Mouse (Mus musculus): Measurements from ENCODE around the gene Osbpl9. TPM values are rescaled to one million over a fixed set of nuclear protein-coding genes. Genes with fewer than 3 reads are reported as not detected.

The Osbpl9 gene
- total and polyA plus RNA-seq, 2 experiments from 2014 or later = 56.9 to 74.9 TPM

DNA sequence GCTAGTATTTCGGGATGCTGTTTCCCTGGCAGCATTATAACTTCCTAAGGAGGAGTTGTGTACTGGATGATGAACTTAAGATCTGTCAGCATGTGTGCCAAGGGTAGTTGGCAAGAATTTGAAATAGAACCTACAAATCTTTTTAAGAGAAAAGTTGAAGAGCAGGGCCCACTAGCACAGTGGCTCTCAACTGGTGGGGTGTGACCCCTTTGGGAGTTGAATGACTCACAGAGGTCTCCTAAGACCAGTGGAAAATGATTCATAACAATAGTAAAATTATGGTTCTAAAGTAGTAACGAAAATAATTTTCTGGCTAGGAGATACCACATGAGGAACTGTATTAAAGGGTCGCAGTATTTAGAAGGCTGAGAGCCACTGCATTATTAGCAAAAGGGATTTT lies 67.1 kb downstream of the Osbpl9 start:
- Histone ChIP-seq H3K27ac (ENCODE audit: low read depth, low read length) (no peak overlapping the region), H3K4me2 (ENCODE audit: low read depth, low read length, poor library complexity, severe bottlenecking) (no peak overlapping the region), H3K4me1 (ENCODE audit: insufficient read depth, low read length) (no peaks in the 10 kb centered on the region), H3K4me3 (ENCODE audit: low read depth, low read length) (no peak overlapping the region), H3K9me3 (ENCODE audit: low read length) (no peaks in the 10 kb centered on the region), H3K27me3 (ENCODE audit: insufficient read depth, low read length) (no peaks in the 10 kb centered on the region), H3K9ac (replicated peaks; ENCODE audit: low read length, poor library complexity, severe bottlenecking) (no peak overlapping the region), H3K36me3 (ENCODE audit: insufficient read depth, low read length) (peaks cover 10% of the 10 kb centered on the region; the same call in 1 of the 2 replicates)
- WGBS = 89% methylated on average over 3 of the region's 3 CpGs
- ATAC-seq (ENCODE audit: low FRiP score) (no peak), DNase-seq (ENCODE audit: low spot score) (no peak)
- no peak for TF ChIP-seq CTCF (IDR thresholded peaks at IDR 0.05)

DNA sequence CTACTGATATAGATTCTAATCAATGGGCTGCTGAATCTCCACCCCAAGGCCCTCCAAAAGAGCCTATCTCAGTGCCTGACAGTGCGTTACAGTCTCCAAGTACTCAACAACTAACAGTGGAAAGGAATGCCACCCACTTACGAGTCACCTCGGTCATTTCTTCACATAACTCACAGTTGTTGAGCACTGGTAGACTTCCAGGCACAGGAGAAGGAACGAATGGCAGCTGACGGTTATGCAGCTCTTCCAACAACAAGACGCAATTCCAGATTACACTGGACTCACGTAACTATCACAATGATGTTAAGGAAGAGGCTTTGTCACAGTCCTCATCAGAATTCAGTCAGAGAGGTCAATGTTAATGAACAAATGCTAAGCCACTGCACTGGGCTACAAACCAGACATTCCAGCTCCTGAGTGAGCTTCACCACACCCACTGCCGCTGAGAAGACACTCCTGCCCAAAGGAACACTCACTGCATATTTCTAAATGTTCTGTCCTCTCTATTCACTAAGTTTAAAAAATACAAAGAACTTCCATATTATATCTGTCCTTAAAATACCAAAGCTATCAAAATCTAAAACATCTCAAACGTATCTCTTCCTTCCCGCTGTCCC lies 70.7 kb downstream of the Osbpl9 start:
- no peak overlapping the region for H3K9ac ChIP-seq (replicated peaks; ENCODE audit: low read length, poor library complexity, severe bottlenecking)
- H3K9me3 ChIP-seq (ENCODE audit: low read length) = no peaks in the 10 kb centered on the region
- H3K4me2 ChIP-seq (ENCODE audit: low read depth, low read length, poor library complexity, severe bottlenecking) = no peak overlapping the region
- DNase-seq (ENCODE audit: low spot score) = no peak
- no peak overlapping the region for H3K4me3 ChIP-seq (ENCODE audit: low read depth, low read length)
- peaks cover 10% of the 10 kb centered on the region; the same call in 1 of the 2 replicates for H3K36me3 ChIP-seq (ENCODE audit: insufficient read depth, low read length)
- H3K27ac ChIP-seq (ENCODE audit: low read depth, low read length) = no peak overlapping the region
- no peak for TF ChIP-seq CTCF (IDR thresholded peaks at IDR 0.05)
- H3K27me3 ChIP-seq (ENCODE audit: insufficient read depth, low read length) = no peaks in the 10 kb centered on the region
- H3K4me1 ChIP-seq (ENCODE audit: insufficient read depth, low read length) = no peaks in the 10 kb centered on the region
- no peak for ATAC-seq (ENCODE audit: low FRiP score)
- WGBS = 90% methylated on average over 10 of the region's 10 CpGs

DNA sequence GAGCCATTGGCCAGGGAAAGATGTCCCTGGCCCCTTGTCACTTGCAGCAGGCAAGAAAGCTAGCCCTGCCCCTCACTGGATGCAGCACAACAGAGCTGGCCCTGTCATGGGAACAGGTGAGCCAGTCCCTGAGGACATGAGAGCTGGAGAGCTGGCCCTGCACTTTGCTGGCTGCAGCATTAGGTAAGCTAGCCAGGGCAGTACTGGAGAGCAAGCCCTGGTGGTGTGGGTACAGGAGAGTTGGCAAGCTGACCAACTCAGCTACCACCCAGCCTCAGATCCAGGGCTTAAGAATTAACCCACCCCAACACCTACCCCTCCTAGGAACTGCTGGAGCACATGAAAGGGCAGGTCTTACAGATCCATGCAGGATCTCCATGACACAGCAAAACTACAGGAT lies 73.1 kb downstream of the Osbpl9 start:
- no peak overlapping the region for H3K4me2 ChIP-seq (ENCODE audit: low read depth, low read length, poor library complexity, severe bottlenecking)
- H3K4me1 ChIP-seq (ENCODE audit: insufficient read depth, low read length) = no peaks in the 10 kb centered on the region
- DNase-seq (ENCODE audit: low spot score) = no peak
- no peaks in the 10 kb centered on the region for H3K27me3 ChIP-seq (ENCODE audit: insufficient read depth, low read length)
- no peak overlapping the region for H3K4me3 ChIP-seq (ENCODE audit: low read depth, low read length)
- no peak for TF ChIP-seq CTCF (IDR thresholded peaks at IDR 0.05)
- no peaks in the 10 kb centered on the region for H3K9me3 ChIP-seq (ENCODE audit: low read length)
- H3K36me3 ChIP-seq (ENCODE audit: insufficient read depth, low read length) = peaks cover 10% of the 10 kb centered on the region; the same call in 1 of the 2 replicates
- H3K27ac ChIP-seq (ENCODE audit: low read depth, low read length) = no peak overlapping the region
- H3K9ac ChIP-seq (replicated peaks; ENCODE audit: low read length, poor library complexity, severe bottlenecking) = no peak overlapping the region
- ATAC-seq (ENCODE audit: low FRiP score) = no peak

DNA sequence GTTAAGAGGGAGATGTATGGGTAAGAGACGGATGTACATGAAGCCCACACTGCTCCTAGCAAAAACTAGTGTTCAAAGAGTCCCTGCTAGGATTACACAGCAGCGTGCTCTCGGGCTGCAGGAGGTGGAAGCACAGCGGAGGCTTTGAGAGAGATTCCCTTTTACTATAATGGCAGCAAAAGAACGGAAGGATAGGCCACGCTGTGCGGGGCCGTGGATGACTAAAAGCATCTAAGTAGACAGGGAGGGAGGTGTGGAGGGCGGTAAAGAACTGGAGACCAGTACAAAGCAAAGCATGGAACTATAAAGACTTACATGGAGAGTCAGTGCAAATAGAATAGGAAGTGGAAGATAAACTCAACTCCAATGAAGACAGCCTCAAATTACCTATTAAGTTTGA lies 74.1 kb downstream of the Osbpl9 start:
- WGBS = 49% methylated on average over 9 of the region's 9 CpGs
- no peak for DNase-seq (ENCODE audit: low spot score)
- peaks cover 10% of the 10 kb centered on the region; the same call in 1 of the 2 replicates for H3K36me3 ChIP-seq (ENCODE audit: insufficient read depth, low read length)
- H3K9ac ChIP-seq (replicated peaks; ENCODE audit: low read length, poor library complexity, severe bottlenecking) = no peak overlapping the region
- H3K27ac ChIP-seq (ENCODE audit: low read depth, low read length) = no peak overlapping the region
- no peaks in the 10 kb centered on the region for H3K4me1 ChIP-seq (ENCODE audit: insufficient read depth, low read length)
- TF ChIP-seq CTCF (IDR thresholded peaks at IDR 0.05) = no peak
- ATAC-seq (ENCODE audit: low FRiP score) = no peak
- no peak overlapping the region for H3K4me3 ChIP-seq (ENCODE audit: low read depth, low read length)
- H3K4me2 ChIP-seq (ENCODE audit: low read depth, low read length, poor library complexity, severe bottlenecking) = no peak overlapping the region
- no peaks in the 10 kb centered on the region for H3K27me3 ChIP-seq (ENCODE audit: insufficient read depth, low read length)
- H3K9me3 ChIP-seq (ENCODE audit: low read length) = no peaks in the 10 kb centered on the region

DNA sequence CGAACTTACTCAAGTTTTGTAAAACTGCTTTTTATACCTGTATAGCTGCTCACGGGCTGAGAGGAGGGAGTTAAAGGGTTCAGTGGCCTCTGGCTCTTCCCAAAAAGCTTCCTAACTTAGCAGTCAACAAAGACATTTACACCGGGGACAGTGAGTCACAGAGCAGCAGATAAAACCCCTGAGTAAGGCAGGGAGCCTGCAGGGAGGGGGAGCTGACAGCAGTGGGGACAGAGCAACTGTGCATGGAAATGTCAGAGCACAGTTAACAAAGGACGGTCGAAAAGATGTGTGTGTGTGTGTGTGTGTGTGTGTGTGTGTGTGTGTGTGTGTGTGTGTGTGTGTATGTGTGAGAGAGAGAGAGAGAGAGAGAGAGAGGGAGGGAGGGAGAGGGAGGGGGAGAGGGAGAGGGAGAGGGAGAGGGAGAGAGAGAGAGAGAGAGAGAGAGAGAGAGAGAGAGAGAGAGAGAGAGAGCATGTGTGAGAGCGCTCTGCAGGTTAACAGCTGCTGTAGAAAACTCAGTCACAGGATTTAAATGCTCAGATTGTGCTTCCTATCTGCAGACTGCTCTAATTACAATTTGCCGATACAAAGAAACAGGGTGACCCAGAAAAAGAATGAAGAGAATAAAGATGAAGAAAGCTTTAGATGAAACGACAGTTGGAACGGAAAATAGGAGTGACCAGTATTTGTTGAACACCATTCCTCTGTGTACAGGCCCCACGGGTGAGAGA lies 75.1 kb downstream of the Osbpl9 start:
- no peaks in the 10 kb centered on the region for H3K9me3 ChIP-seq (ENCODE audit: low read length)
- peak; percentile 10 for DNase-seq (ENCODE audit: low spot score)
- H3K4me2 ChIP-seq (ENCODE audit: low read depth, low read length, poor library complexity, severe bottlenecking) = no peak overlapping the region
- TF ChIP-seq CTCF (IDR thresholded peaks at IDR 0.05) = no peak
- no peak overlapping the region for H3K9ac ChIP-seq (replicated peaks; ENCODE audit: low read length, poor library complexity, severe bottlenecking)
- H3K27me3 ChIP-seq (ENCODE audit: insufficient read depth, low read length) = no peaks in the 10 kb centered on the region
- 39% methylated on average over 9 of the region's 10 CpGs for WGBS
- H3K4me3 ChIP-seq (ENCODE audit: low read depth, low read length) = no peak overlapping the region
- H3K4me1 ChIP-seq (ENCODE audit: insufficient read depth, low read length) = no peaks in the 10 kb centered on the region
- no peak overlapping the region for H3K27ac ChIP-seq (ENCODE audit: low read depth, low read length)
- no peak for ATAC-seq (ENCODE audit: low FRiP score)
- H3K36me3 ChIP-seq (ENCODE audit: insufficient read depth, low read length) = peaks cover 8% of the 10 kb centered on the region; the same call in 1 of the 2 replicates

DNA sequence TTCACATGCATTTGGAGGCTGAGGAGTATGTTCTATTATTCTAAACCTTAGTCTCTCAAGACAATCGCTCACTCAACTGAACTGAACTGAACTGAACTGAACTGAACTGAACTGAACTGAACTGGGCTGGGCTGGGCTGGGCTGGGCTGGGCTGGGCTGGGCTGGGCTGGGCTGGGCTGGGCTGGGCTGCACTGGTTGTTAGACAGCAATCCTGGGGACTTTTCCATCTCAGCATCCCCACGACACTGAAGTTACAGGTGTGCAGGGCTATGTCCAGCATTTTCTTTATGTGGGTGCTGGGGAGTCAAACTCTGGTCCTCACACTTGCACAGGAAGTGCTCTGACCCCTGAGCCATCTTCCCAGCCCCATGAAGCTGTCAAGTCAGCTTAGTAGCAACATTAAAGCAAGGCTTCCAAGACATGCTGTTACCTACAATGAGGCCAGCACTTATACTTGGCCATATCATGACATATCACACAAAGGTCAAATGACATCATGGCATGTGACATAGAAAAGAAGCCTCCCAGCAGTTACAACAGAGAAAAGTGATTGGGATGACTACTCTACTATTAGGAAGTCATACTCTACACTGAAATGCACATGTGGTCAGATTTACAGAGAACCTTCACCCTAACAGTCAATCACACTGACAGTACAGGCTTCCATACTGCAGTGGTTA lies 76.2 kb downstream of the Osbpl9 start:
- no peak overlapping the region for H3K9ac ChIP-seq (replicated peaks; ENCODE audit: low read length, poor library complexity, severe bottlenecking)
- no peak for ATAC-seq (ENCODE audit: low FRiP score)
- no peak for TF ChIP-seq CTCF (IDR thresholded peaks at IDR 0.05)
- H3K4me3 ChIP-seq (ENCODE audit: low read depth, low read length) = no peak overlapping the region
- no peaks in the 10 kb centered on the region for H3K27me3 ChIP-seq (ENCODE audit: insufficient read depth, low read length)
- no peaks in the 10 kb centered on the region for H3K4me1 ChIP-seq (ENCODE audit: insufficient read depth, low read length)
- H3K4me2 ChIP-seq (ENCODE audit: low read depth, low read length, poor library complexity, severe bottlenecking) = no peak overlapping the region
- H3K9me3 ChIP-seq (ENCODE audit: low read length) = no peaks in the 10 kb centered on the region
- WGBS = 89% methylated on average over 2 of the region's 2 CpGs
- DNase-seq (ENCODE audit: low spot score) = no peak
- H3K27ac ChIP-seq (ENCODE audit: low read depth, low read length) = no peak overlapping the region
- no peaks in the 10 kb centered on the region for H3K36me3 ChIP-seq (ENCODE audit: insufficient read depth, low read length)

Data from midbrain, postnatal 0 days (tissue).